Mouse (Mus musculus) heart, postnatal 0 days (tissue): ENCODE measurements around the gene Fam118b.

Experiments used
- CTCF ChIP-seq: IDR thresholded peaks from 2 replicates; pipeline ENCODE4 v1.5.1; 2016; ENCODE audit warnings: antibody characterized with exemption, control low read depth, low read depth
- EP300 ChIP-seq: IDR thresholded peaks from 2 replicates; pipeline ENCODE4 v1.6.1; 2016; ENCODE audit warnings: antibody characterized with exemption, low read depth

DNA sequence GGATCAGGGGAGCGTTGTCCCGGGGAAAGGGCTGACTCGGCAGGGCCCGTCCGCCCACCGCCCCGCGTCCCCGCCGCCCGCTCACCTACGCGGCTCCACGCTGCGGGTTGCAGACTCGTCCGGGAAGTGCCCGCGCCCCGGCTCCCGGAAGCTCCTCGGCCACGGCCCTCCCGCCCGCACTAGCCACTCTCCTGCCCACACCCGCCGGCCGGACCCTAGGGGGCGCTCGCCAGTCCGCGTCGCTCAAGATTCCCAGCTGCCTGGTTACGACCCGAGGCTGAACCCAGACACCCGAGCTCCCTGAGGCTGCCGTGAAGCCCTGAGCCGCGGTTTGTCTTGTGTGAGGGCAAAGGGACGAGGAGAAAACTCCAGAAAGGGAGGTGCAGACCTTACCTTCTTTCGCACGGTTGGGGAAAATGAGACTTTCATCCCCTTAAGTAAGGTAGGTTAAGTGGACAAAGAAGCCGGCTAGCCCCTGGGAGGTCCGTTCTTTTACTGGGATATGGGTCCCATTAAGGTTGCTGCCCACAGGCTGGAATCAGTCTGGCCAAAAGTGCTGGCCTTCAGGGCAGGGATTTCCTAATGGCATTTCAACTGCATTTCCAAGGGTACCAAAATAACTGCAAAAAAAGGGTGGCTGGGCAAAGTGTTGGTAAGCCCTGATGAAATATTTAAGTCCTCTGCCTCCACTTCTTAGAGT, 67.7 kb downstream of the Fam118b start, which contains the start of the genes Srpr and Tirap:
- TF ChIP-seq CTCF (peak; percentile 86), EP300 (no peak)
